Mouse (Mus musculus): ENCODE measurements at regions not wholly inside any gene's neighbourhood (a gene's known extent, or its start where the extent isn't known, plus 50 kb on each side); places are given as distances from the start of the nearest gene placed in this dataset.

DNA sequence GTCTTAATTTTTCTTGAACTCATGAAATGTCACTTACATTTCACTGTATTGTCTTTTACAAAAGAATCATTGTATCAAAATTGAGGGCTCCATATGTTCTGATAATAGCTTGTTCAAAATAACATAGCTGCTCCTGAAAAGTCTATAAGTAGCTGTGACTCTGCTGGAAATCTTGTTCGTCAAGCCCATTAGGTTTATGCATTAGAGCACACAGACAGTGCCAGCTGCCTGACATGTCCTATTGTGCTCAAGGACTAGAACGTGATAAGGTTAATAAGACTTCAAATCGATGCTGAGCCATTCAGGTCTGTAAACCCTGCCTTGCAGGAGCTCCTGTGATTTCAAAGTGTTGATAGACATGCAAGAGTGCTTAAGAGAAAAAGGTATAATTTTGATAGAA is 438.0 kb downstream of the Fam198b start:
- H3K4me3 ChIP-seq (ENCODE audit: low read depth, low read length), result no peak overlapping the region

GRCm38 (mm10) chr3:80324726-80325125 is 440.4 kb downstream of the Fam198b start:
- Histone ChIP-seq H3K4me2 (replicated peaks; ENCODE audit: low read depth) (no peak overlapping the region), H3K4me1 (replicated peaks; ENCODE audit: control insufficient read depth, insufficient read depth, low read length) (no peaks in the 10 kb centered on the region), H3K9ac (ENCODE audit: low read depth, low read length) (no peak overlapping the region), H3K27ac (ENCODE audit: low read depth, low read length) (no peak overlapping the region), H3K4me3 (ENCODE audit: low read depth, low read length) (no peak overlapping the region), H3K9me3 (ENCODE audit: control insufficient read depth) (no peaks in the 10 kb centered on the region), H3K36me3 (ENCODE audit: control insufficient read depth, insufficient read depth) (no peaks in the 10 kb centered on the region), H3K27me3 (replicated peaks; ENCODE audit: control insufficient read depth, insufficient read depth, low read length) (no peaks in the 10 kb centered on the region)
- ATAC-seq, result no peak
- 83% methylated on average over 2 of the region's 2 CpGs for WGBS
- TF ChIP-seq CTCF (IDR thresholded peaks at IDR 0.05; ENCODE audit: low read depth), result no peak

More for the DNA sequence above, 438.0 kb downstream of the Fam198b start:
- 65% methylated on average over 3 of the region's 3 CpGs for WGBS
- no peak for TF ChIP-seq CTCF (IDR thresholded peaks at IDR 0.05; ENCODE audit: low read depth)
- Histone ChIP-seq H3K27ac (ENCODE audit: low read depth, low read length) (no peak overlapping the region), H3K4me2 (replicated peaks; ENCODE audit: low read depth) (no peak overlapping the region), H3K36me3 (ENCODE audit: control insufficient read depth, insufficient read depth) (no peaks in the 10 kb centered on the region), H3K9me3 (ENCODE audit: control insufficient read depth) (no peaks in the 10 kb centered on the region), H3K4me1 (replicated peaks; ENCODE audit: control insufficient read depth, insufficient read depth, low read length) (no peaks in the 10 kb centered on the region), H3K9ac (ENCODE audit: low read depth, low read length) (no peak overlapping the region), H3K27me3 (replicated peaks; ENCODE audit: control insufficient read depth, insufficient read depth, low read length) (no peaks in the 10 kb centered on the region)
- ATAC-seq, result no peak

DNA sequence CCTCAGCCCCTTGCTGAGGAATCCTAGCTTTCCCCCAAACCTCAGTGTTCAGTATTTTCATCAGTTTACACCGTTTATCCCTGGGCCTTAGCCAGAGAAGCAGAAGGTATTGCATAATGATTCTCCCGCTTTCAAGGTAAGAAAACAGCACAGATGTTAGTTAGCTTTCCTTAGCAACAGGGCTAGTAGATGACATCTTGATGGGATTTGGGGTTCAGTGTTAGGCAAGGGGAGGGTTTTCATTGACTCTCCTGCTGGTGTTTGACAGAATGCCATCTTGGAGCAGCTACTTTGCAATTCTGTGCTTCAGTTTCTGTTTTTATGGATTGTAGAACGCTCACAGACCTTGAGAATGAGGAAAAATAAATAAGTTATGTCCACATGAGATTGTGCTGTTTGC is 447.4 kb downstream of the Fam198b start:
- Histone ChIP-seq H3K9me3 (ENCODE audit: control insufficient read depth) (no peaks in the 10 kb centered on the region), H3K4me2 (replicated peaks; ENCODE audit: low read depth) (no peak overlapping the region), H3K36me3 (ENCODE audit: control insufficient read depth, insufficient read depth) (no peaks in the 10 kb centered on the region), H3K9ac (ENCODE audit: low read depth, low read length) (no peak overlapping the region), H3K27me3 (replicated peaks; ENCODE audit: control insufficient read depth, insufficient read depth, low read length) (no peaks in the 10 kb centered on the region), H3K4me3 (ENCODE audit: low read depth, low read length) (no peak overlapping the region), H3K27ac (ENCODE audit: low read depth, low read length) (no peak overlapping the region), H3K4me1 (replicated peaks; ENCODE audit: control insufficient read depth, insufficient read depth, low read length) (no peaks in the 10 kb centered on the region)
- 50% methylated on average over 3 of the region's 3 CpGs for WGBS
- ATAC-seq, result no peak
- no peak for TF ChIP-seq CTCF (IDR thresholded peaks at IDR 0.05; ENCODE audit: low read depth)

GRCm38 (mm10) chr3:80334446-80334893 is 450.1 kb downstream of the Fam198b start:
- no peaks in the 10 kb centered on the region for H3K36me3 ChIP-seq (ENCODE audit: control insufficient read depth, insufficient read depth)
- no peak overlapping the region for H3K27ac ChIP-seq (ENCODE audit: low read depth, low read length)
- no peak overlapping the region for H3K9ac ChIP-seq (ENCODE audit: low read depth, low read length)
- no peaks in the 10 kb centered on the region for H3K9me3 ChIP-seq (ENCODE audit: control insufficient read depth)
- H3K27me3 ChIP-seq (replicated peaks; ENCODE audit: control insufficient read depth, insufficient read depth, low read length), result no peaks in the 10 kb centered on the region
- WGBS, result 53% methylated on average over 4 of the region's 4 CpGs
- no peaks in the 10 kb centered on the region for H3K4me1 ChIP-seq (replicated peaks; ENCODE audit: control insufficient read depth, insufficient read depth, low read length)
- ATAC-seq, result no peak
- TF ChIP-seq CTCF (IDR thresholded peaks at IDR 0.05; ENCODE audit: low read depth), result no peak
- H3K4me3 ChIP-seq (ENCODE audit: low read depth, low read length), result no peak overlapping the region
- H3K4me2 ChIP-seq (replicated peaks; ENCODE audit: low read depth), result no peak overlapping the region

DNA sequence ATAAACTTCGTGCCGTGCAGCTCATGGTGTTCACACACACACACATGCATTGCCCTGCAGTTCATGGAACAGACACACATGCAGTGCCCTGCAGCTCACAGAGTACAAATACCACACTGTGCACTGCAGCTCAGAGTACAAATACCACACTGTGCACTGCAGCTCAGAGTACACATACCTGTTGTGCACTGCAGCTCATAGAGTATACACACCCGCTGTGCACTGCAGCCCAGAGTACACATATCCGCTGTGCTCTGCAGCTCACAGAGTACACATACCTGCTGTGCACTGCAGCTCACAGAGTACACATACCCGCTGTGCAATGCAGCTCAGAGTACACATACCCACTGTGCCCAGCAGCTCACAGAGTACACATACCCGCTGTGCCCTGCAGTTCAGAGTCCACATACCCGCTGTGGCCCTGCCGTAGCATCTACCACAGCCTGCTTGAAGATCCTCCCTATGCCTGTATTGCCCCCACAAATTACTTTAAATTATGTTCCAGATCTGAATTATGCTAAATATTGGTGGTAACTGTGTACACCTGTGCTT is 451.9 kb downstream of the Fam198b start:
- Histone ChIP-seq H3K4me1 (replicated peaks; ENCODE audit: control insufficient read depth, insufficient read depth, low read length) (no peaks in the 10 kb centered on the region), H3K36me3 (ENCODE audit: control insufficient read depth, insufficient read depth) (no peaks in the 10 kb centered on the region), H3K4me2 (replicated peaks; ENCODE audit: low read depth) (no peak overlapping the region), H3K4me3 (ENCODE audit: low read depth, low read length) (no peak overlapping the region), H3K27me3 (replicated peaks; ENCODE audit: control insufficient read depth, insufficient read depth, low read length) (no peaks in the 10 kb centered on the region), H3K27ac (ENCODE audit: low read depth, low read length) (no peak overlapping the region), H3K9me3 (ENCODE audit: control insufficient read depth) (no peaks in the 10 kb centered on the region), H3K9ac (ENCODE audit: low read depth, low read length) (no peak overlapping the region)
- no peak for TF ChIP-seq CTCF (IDR thresholded peaks at IDR 0.05; ENCODE audit: low read depth)
- WGBS, result 84% methylated on average over 8 of the region's 8 CpGs
- ATAC-seq, result no peak

DNA sequence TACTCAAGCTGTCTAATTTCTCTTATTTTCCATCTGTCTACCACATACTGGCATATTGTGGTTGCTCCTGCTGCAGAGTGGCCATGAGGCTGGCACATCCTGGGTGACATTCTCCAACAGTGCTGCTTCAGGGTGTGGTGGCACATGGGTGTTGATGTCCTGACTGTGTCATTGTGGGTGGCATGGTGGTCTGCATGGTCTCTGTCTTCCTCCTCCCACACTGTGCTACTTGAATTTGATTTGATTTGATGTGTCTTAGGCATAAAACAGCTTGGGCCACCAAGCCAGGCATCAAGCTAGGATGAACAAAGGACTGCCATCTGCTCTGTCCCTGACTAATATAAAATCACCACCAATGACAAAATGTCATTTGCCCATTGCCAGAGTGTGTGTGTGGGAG is 434.7 kb downstream of the Gria2 start:
- no peak overlapping the region for H3K27ac ChIP-seq (ENCODE audit: low read depth, low read length)
- no peak for TF ChIP-seq CTCF (IDR thresholded peaks at IDR 0.05; ENCODE audit: low read depth)
- H3K36me3 ChIP-seq (ENCODE audit: control insufficient read depth, insufficient read depth), result no peaks in the 10 kb centered on the region
- no peaks in the 10 kb centered on the region for H3K9me3 ChIP-seq (ENCODE audit: control insufficient read depth)
- no peaks in the 10 kb centered on the region for H3K4me1 ChIP-seq (replicated peaks; ENCODE audit: control insufficient read depth, insufficient read depth, low read length)
- no peak for ATAC-seq
- H3K9ac ChIP-seq (ENCODE audit: low read depth, low read length), result no peak overlapping the region
- no peaks in the 10 kb centered on the region for H3K27me3 ChIP-seq (replicated peaks; ENCODE audit: control insufficient read depth, insufficient read depth, low read length)
- no peak overlapping the region for H3K4me3 ChIP-seq (ENCODE audit: low read depth, low read length)
- no peak overlapping the region for H3K4me2 ChIP-seq (replicated peaks; ENCODE audit: low read depth)
